Mouse (Mus musculus): ENCODE results near the gene Gcc2.
"Not testable (repeated sequence)": the region's sequence is repeated elsewhere in the genome, so short reads cannot be mapped to it uniquely, and the experiment has no call there.

Gcc2 gene

DNA sequence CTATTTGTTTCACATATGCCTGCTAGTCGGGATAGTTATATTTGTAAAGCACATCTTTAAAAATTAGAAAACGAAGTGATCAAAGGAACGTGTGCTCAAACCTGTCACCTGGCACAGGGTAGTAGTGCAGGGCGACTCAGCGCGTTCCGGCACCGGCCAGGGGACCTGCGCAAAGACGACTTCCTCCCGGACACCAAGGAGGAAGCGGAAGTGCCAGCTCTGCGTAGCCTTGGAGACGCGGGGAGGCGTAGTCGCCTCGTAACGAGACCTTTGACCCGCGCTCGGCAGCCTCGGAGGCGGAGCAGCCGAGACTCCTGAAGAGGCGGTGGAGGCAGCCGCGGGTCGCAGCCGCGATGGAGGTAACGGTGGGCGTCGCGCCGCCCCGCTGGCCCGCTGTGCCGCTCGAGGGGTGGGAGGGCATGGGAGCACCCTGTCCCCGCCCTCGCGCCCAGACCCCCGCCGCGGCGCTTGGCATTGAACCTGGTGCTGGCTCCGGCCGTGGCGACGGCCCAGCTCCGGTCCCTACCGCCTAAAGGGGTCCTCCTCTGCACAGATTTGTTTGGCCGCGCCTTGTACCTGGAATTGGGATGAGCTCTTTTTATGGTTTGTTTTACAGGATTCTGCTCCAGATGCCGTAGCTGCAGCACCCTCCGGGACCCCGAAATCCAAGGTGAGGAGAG, at the start of gene Gcc2:
TSS of gene Gcc2 (plus strand) at position 285 of the 680 bp plus-strand sequence.
- peak; percentile 95 for DNase-seq (ENCODE audit: low read depth)

DNA sequence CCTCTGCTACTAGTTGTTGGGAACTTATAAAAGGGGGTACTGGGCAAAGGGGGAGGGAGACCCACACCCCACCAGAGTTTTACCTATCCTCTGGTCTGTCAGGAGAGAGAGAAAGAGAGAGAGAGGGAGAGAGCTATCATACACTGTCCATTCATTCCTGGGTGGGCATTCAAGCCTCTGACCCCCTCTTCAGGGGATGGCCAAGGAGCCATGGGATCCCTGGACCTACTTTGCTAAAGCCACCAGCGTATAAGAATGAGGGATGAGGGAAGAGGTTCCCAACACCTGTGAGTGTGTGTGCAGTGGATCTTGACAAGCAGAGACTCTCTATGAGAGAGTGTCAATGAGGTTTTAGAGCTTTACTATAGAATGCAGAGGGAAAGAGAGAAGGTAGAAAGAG, 49.3 kb upstream of the Gcc2 start:
- DNase-seq (ENCODE audit: low read depth) = no peak

- DNase-seq (ENCODE audit: low read depth) = no peak
Measured at GRCm38 (mm10) chr10:58206639-58207404, 48.5 kb upstream of the Gcc2 start.

- DNase-seq (ENCODE audit: low read depth) = no peak
Measured at GRCm38 (mm10) chr10:58209710-58210467, 45.4 kb upstream of the Gcc2 start.

- no peak for DNase-seq (ENCODE audit: low read depth)
Measured at GRCm38 (mm10) chr10:58210514-58210913, 44.8 kb upstream of the Gcc2 start.

- DNase-seq (ENCODE audit: low read depth) = no peak
Measured at GRCm38 (mm10) chr10:58211213-58211612, 44.1 kb upstream of the Gcc2 start.

GRCm38 (mm10) chr10:58212230-58212629, 43.1 kb upstream of the Gcc2 start:
- DNase-seq (ENCODE audit: low read depth) = no peak

DNA sequence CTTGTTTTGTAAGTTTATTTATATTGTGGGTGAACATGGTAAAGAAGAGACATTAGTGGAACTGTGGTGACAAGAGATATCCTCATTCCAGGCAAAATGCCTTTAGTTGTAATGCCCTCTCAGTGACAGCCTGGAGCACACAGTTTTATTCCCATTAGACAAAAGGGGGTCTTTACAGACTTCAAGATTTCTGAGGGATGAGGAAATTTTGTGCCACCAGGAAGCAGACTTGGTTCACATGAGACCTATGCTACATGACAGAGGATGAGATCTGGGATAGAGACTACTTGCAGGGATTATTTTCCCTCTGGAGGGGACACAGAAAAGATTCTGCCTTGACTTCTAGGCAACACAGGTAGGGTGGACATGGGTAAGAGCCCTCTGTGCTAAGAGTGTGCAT, 40.8 kb upstream of the Gcc2 start:
- DNase-seq (ENCODE audit: low read depth) = no peak

GRCm38 (mm10) chr10:58214934-58215333, 40.4 kb upstream of the Gcc2 start:
- DNase-seq (ENCODE audit: low read depth) = no peak

DNA sequence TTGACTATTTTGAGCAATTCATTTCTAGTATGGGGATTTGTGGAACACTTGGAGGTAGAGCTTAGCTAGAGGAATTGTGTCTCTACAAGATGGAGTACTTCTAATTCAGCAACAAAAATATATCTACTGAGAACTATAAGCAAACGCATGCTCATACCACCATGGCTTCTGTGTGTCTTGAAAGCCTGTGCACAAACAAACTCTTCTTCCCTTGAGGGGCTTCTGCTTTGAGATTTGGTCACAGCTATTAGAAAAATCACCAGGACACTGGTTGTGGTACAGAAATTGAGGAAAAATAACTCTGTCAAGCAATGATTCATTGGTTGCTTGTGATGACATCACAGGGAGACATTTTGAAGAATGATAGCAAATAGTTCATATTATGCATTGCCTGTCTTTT, 39.9 kb upstream of the Gcc2 start:
- no peak for DNase-seq (ENCODE audit: low read depth)

GRCm38 (mm10) chr10:58217366-58217765, 37.9 kb upstream of the Gcc2 start:
- no peak for DNase-seq (ENCODE audit: low read depth)

- no peak for DNase-seq (ENCODE audit: low read depth)
Measured at GRCm38 (mm10) chr10:58220726-58221125, 34.6 kb upstream of the Gcc2 start.

DNA sequence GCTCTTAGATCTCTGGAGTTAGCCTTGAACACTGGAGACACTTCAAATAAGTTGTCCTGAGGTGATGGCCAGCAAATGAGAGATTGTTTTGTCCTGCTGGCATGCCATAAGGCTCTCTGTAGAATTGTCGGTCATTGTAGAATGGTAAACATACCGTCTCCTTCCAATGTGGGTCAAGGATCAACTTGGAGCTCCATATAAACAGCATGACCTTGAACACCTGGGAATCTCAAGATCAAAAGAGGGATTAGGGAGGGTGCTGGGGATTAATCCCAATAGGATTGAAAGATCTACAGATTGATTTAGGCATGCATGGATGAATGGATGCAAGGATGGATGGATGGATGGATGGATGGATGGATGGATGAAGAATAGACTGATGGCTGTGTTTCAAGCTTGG, 33.7 kb upstream of the Gcc2 start:
- DNase-seq (ENCODE audit: low read depth) = not testable (repeated sequence)

DNA sequence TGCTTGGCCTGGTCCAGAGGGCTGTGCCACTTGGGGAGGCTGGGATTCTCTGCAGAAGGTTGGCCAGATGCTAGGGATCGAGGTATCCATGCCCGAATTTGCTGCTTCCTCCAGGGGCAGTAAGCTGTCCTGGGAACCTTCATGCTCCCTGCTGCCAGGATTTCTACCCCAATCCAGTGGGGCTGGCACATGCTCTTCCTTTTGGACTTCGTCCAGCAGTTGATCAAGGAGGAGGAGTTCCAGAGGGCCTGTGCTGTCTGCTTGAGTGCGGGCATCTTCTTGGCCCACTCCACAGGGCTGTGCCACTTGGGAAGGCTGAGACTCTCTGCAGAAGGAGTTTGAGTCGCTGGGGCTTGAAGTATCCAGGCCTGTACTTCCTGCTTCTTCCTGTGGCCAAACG, 32.1 kb upstream of the Gcc2 start:
- DNase-seq (ENCODE audit: low read depth) = not testable (repeated sequence)

- not testable (repeated sequence) for DNase-seq (ENCODE audit: low read depth)
Measured at GRCm38 (mm10) chr10:58223972-58224805, 31.1 kb upstream of the Gcc2 start.

DNA sequence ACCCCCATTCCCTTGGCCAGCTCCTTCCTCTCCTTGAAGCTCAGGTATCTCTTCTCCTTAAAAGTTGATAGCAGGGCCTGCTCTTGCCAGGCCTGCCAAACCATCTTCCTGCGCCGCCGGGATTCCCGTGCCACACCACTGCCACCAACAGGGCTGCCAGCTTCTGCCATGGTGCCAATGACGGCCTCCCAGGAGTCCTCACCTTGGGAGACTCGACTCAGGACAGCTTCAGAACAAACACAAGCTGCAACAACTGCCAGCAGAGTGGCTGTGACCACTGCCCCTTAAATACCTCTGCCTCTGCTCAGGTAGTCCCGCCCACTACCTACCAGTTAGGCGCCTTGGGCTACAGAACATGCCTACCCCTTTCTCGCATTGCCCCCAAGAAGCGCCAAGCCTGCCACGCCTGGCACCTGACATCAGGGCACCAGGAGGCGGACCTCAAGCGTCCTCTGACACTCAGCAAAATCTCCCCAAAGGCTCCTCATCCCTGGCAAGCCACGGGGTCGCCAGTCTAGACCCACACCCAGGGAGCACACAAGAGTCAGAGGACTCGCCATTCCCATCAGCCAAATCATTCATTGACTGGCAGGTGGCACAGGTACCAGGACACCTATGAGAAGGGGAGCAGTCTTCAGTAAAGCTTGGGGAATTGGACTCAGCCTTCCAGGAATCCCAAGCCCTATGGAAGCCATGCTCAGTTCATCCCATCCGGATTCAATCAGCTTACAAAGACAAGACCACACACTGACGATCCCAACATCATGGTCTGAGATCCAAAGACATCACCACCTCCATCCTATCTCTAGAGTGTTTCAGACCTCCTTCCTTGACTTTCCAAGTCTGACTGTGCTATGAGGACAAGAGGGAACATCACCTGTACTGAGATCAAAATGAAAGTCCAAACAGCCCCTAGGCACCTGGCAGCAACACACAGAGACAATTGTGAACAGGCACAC, 30.2 kb upstream of the Gcc2 start, which contains the start of gene AW822073:
TSS of gene AW822073 (minus strand) at position 104 of the 959 bp plus-strand sequence.
- DNase-seq (ENCODE audit: low read depth) = not testable (repeated sequence)

GRCm38 (mm10) chr10:58226357-58226756, 28.9 kb upstream of the Gcc2 start:
- DNase-seq (ENCODE audit: low read depth) = peak; percentile 21

DNA sequence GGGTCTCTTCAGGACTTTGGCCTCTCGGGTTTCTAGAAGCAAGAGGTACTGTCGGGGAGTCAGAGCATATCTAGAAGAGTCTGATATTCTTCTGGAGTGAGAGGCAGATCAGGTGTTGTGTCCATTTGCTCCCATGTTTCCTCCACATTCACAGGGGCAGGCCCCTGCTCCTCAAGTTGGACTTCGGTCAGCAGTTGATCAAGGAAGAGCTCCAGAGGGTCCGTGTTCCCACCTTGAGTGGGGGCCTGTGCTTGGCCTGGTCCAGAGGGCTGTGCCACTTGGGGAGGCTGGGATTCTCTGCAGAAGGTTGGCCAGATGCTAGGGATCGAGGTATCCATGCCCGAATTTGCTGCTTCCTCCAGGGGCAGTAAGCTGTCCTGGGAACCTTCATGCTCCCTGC, 27.5 kb upstream of the Gcc2 start:
- not testable (repeated sequence) for DNase-seq (ENCODE audit: low read depth)

DNA sequence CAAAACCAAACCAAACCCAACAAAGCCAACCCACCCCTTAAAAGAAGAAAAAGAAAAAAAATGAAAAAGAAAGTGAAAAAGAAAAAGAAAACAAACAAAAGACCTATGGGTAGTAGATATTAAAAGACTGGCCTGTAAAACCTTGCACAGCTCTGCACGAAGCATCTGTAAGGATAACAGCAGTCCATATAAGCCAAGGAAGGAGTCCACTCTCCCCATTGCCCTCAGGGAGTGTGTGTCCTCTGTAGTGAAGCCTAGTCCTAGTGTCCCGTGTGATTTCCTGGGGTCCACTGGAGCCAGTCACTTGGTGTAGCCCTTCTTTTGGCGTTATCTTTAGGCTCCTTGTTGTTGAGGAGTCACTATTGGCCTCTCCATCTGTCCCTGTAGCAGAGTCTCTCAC, 25.3 kb upstream of the Gcc2 start:
- DNase-seq (ENCODE audit: low read depth) = not testable (repeated sequence)

DNA sequence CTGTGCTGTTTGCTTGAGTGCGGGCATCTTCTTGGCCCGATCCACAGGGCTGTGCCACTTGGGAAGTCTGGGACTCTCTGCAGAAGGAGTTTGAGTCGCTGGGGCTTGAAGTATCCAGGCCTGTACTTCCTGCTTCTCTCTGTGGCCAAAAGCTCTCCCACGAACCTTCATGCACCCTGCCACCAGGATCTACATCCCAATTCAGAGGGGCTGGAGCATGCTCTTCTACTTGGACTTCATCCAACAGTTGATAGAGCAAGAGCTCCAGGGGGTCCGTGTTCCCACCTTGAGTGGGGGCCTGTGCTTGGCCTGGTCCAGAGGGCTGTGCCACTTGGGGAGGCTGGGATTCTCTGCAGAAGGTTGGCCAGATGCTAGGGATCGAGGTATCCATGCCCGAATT, 24.2 kb upstream of the Gcc2 start:
- not testable (repeated sequence) for DNase-seq (ENCODE audit: low read depth)
